Mouse (Mus musculus) spleen, postnatal 36 days (tissue): ENCODE measurements around the gene Cblc.

Experiments
- DNase-seq, 2 experiments: peaks; one replicate each; pipeline ENCODE4 v3.0.0; 2022; ENCODE audit warnings: low spot score in 2 of 2, mixed read lengths in 1 of 2

Cblc gene

GRCm38 (mm10) chr7:19782645-19783044 lies 14.0 kb downstream of the Cblc start:
- no peak for DNase-seq

GRCm38 (mm10) chr7:19781741-19782140 lies 14.9 kb downstream of the Cblc start:
- no peak for DNase-seq

GRCm38 (mm10) chr7:19779903-19780302 lies 16.7 kb downstream of the Cblc start:
- no peak for DNase-seq

GRCm38 (mm10) chr7:19778645-19779044 lies 18.0 kb downstream of the Cblc start:
- DNase-seq = no peak

- no peak for DNase-seq
Measured at GRCm38 (mm10) chr7:19777049-19777723, 19.4 kb downstream of the Cblc start.

- no peak for DNase-seq
Measured at GRCm38 (mm10) chr7:19771682-19772081, 24.9 kb downstream of the Cblc start.

DNA sequence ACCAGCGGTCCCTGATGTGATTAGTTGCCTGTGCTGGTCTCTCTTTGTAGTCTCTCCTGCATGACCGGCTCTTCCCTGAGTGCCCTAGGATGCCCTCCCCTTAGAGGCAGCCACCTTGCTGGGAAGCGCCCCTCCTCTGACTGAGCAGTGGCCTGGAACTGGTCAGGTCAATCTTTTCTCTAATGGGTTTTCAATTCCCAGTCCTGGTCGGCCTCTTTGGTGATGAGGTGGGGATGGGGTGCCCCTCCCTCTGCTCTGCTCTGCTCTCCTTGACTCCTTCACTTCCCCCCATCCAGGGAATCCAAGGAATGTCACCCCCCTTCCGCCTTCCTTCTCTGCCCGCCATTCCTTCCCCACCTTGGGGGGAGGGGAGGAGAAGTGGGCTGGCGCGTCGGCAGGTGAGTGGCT lies 25.6 kb downstream of the Cblc start, which contains the start of gene Bcam:
TSS of gene Bcam (minus strand) at position 33 of the 408 bp plus-strand sequence.
- no peak for DNase-seq

DNA sequence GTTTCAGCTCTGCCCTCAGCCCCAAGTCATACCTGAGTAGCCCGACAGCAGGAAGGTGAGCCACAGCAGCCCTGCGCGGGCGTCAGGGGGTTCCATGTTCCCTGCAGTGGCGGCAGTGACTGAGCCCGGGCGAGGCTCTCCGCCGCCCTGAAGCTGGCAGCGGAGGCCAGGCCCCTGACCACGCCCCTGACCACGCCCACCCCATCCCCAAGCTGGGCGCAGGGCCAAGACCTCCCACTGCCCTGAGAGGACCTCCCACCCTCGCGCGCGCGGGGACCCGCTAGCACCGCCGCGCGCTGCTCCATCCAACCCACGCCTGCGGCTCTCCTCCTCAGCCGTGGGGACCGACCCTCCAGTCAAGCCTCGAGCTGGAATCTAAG lies 26.2 kb downstream of the Cblc start:
- peak; percentile 39 to 44 for DNase-seq

- DNase-seq = no peak
Measured at GRCm38 (mm10) chr7:19769434-19770374, 26.9 kb downstream of the Cblc start.

GRCm38 (mm10) chr7:19769001-19769400 lies 27.6 kb downstream of the Cblc start:
- DNase-seq = no peak

- DNase-seq = no peak
Measured at GRCm38 (mm10) chr7:19768251-19768650, 28.4 kb downstream of the Cblc start.

GRCm38 (mm10) chr7:19764581-19764980 lies 32.0 kb downstream of the Cblc start:
- no peak for DNase-seq

GRCm38 (mm10) chr7:19763829-19764477 lies 32.7 kb downstream of the Cblc start:
- DNase-seq = no peak

DNA sequence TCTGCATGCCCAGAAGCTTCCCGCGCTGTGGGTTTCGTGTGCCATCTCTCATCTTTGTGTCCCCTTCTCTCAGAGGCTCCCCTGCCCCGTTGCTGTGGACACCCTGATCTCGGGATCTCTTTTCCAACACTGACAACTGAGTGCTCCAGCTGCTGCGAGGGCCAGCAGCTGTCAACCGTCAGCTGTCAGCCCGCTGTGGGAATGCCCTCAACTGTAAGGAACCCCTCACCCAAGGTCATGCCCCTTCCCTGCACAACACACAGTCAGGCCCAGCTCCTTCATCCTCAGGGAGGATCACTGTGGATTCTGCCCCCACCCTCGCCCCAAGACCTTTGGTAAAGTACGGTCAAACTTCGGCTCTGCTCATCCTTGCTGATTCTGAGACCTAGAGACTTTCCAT lies 34.3 kb downstream of the Cblc start:
- no peak for DNase-seq

GRCm38 (mm10) chr7:19760021-19760420 lies 36.6 kb downstream of the Cblc start:
- DNase-seq = no peak

DNA sequence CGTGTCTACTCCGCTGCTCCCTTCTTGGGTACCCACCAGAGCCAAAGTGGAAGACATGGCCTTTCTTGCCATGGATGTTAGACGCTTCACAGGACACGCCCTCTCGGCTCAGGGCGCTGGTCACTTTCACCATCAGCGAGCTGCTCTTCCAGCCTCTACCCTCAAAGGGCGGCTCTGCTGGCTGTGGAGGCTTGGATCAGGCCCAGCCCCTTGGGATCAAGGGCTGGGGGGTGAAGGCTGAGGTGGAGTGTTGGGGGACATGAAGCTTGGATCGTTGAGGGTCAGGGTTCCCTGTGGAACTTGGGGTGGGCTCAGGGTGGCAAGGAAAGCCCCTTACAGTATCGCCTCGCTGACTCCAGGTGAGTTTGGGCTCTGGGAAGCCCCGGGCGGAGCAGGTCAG lies 38.0 kb downstream of the Cblc start:
- DNase-seq = no peak

- no peak for DNase-seq
Measured at GRCm38 (mm10) chr7:19755851-19756786, 40.5 kb downstream of the Cblc start.

- no peak for DNase-seq
Measured at GRCm38 (mm10) chr7:19755008-19755407, 41.6 kb downstream of the Cblc start.

DNA sequence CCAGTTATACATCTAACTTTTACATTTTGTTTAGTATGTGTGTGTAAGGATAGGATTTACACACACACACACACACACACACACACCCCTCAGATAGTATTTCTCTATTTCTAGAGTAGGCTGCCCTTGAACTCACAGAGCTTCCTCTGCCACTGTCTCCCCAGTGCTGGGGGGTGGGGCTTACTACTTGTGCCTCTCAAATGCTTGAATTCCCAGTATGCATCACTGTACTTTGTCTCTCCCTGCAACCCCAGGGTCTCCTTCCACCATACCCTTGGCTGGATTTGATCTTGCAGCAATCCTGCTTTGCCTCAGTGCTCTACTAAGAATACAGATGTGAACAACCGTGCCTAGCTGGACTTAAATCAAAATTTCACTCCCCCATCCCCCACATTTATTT lies 42.5 kb downstream of the Cblc start:
- no peak for DNase-seq

- DNase-seq = no peak
Measured at GRCm38 (mm10) chr7:19753587-19753986, 43.0 kb downstream of the Cblc start.

GRCm38 (mm10) chr7:19752652-19753051 lies 44.0 kb downstream of the Cblc start:
- no peak for DNase-seq
